Mouse (Mus musculus) heart, embryonic 11.5 days (tissue): ENCODE results near the gene Prdm4. TPM values are rescaled to one million over a fixed set of nuclear protein-coding genes. Genes with fewer than 3 reads are reported as not detected.

ENCODE experiments used
- ATAC-seq: fragments of 200-750 bp; cut with Nextera tagmentation; replicated peaks from 2 replicates; pipeline ENCODE4 v1.8.0; 2017; ENCODE audit warnings: moderate library complexity; ENCODE audit not compliant: insufficient number of reproducible peaks, low FRiP score, low TSS enrichment
- H3K27ac ChIP-seq: fragments of 300-500 bp; sonication (generic); 2 replicates; pipeline ENCODE4 v1.5.1; 2014; ENCODE audit warnings: mild to moderate bottlenecking, low read depth, low read length
- H3K27me3 ChIP-seq: fragments of 300-500 bp; sonication (generic); 2 replicates; pipeline ENCODE4 v1.6.1; 2014; ENCODE audit warnings: mild to moderate bottlenecking, low read length, mixed read lengths; ENCODE audit not compliant: control insufficient read depth, insufficient read depth
- H3K36me3 ChIP-seq: fragments of 300-500 bp; sonication (generic); 2 replicates; pipeline ENCODE4 v1.6.1; 2014; ENCODE audit warnings: mild to moderate bottlenecking, low read length, moderate library complexity, mixed read lengths; ENCODE audit not compliant: control insufficient read depth, insufficient read depth
- H3K4me1 ChIP-seq: fragments of 300-500 bp; sonication (generic); 2 replicates; pipeline ENCODE4 v1.6.1; 2014; ENCODE audit warnings: low read length; ENCODE audit not compliant: control insufficient read depth, insufficient read depth
- H3K4me2 ChIP-seq: fragments of 300-500 bp; sonication (generic); 2 replicates; pipeline ENCODE4 v1.6.1; 2014; ENCODE audit warnings: mild to moderate bottlenecking, moderate library complexity
- H3K4me3 ChIP-seq: fragments of 300-500 bp; sonication (generic); 2 replicates; pipeline ENCODE4 v1.5.1; 2014; ENCODE audit warnings: low read depth, low read length
- H3K9ac ChIP-seq: fragments of 300-500 bp; sonication (generic); 2 replicates; pipeline ENCODE4 v1.6.1; 2014; ENCODE audit warnings: mild to moderate bottlenecking, low read depth, low read length, moderate library complexity
- H3K9me3 ChIP-seq: fragments of 300-500 bp; sonication (generic); replicated peaks from 2 replicates; pipeline ENCODE4 v1.6.1; 2016; ENCODE audit warnings: low read length; ENCODE audit not compliant: control insufficient read depth
- WGBS: fragments of 180-500 bp; shearing (Covaris S2); extraction: QIAGEN DNeasy Blood & Tissue Kit; methylation state at CpG from one replicate; pipeline ENCODE4 v1.1.7; 2014; ENCODE audit not compliant: insufficient replicate concordance; 5-methylcytosine and 5-hydroxymethylcytosine counted together
- polyA plus RNA-seq: library from polyadenylated mRNA; unstranded; fragments of >200 nt; fragmentation: Nextera tagmentation; extraction: Ambion mirVana; gene quantifications from 2 replicates; pipeline ENCODE4 v1.2.1, GENCODE M21; 2014

Gene Prdm4
- polyA plus RNA-seq, 1 experiment from 2014 or later = 17.1 TPM

DNA sequence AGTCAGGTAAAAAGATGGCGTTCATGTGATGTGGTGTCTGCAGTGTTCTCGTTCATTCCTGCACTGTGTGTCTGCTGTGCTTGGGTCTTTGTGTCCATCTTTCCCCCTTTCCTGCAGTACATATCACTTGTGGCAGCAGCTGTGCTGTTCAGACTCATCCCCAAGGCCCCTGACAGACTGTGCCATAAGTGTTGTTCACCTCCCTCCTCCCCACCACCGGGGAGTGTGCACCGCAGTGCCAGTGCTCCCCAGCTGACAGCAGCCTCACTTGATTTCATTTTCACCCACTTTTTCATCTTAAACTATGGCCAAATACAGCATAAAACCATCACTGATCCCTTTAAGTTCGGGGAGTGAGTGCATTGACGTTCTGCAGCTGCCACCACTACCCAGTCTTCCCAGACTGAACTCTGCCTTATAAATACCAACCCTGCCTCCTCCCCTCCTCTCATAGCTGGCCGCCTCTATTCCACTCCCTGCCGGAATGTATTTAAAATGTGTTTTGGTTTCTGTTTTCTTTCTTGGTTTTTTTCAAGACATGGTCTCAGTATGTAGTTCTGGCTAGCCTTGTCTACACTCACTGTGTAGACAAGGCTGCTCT, 37.0 kb downstream of the Prdm4 start:
- no peaks in the 10 kb centered on the region for H3K4me1 ChIP-seq
- no peak for ATAC-seq
- peaks cover 30% of the 10 kb centered on the region for H3K36me3 ChIP-seq
- no peaks in the 10 kb centered on the region for H3K27me3 ChIP-seq
- H3K9ac ChIP-seq = no peak overlapping the region
- WGBS = 87% methylated on average over 8 of the region's 8 CpGs
- H3K27ac ChIP-seq = no peak overlapping the region
- no peak overlapping the region for H3K4me3 ChIP-seq
- H3K4me2 ChIP-seq = no peak overlapping the region
- no peaks in the 10 kb centered on the region for H3K9me3 ChIP-seq

- Histone ChIP-seq H3K27me3 (no peaks in the 10 kb centered on the region), H3K27ac (no peak overlapping the region), H3K9me3 (no peaks in the 10 kb centered on the region), H3K9ac (no peak overlapping the region), H3K4me3 (no peak overlapping the region), H3K4me2 (no peak overlapping the region), H3K4me1 (peaks cover 4% of the 10 kb centered on the region; the same call in 1 of the 2 replicates), H3K36me3 (peaks cover 20% of the 10 kb centered on the region)
- WGBS = 90% methylated on average over 5 of the region's 5 CpGs
- ATAC-seq = no peak
Observed at GRCm38 (mm10) chr10:85875812-85876211, 41.1 kb downstream of the Prdm4 start.

GRCm38 (mm10) chr10:85873861-85874544, 42.9 kb downstream of the Prdm4 start:
- no peaks in the 10 kb centered on the region for H3K27me3 ChIP-seq
- H3K4me2 ChIP-seq = no peak overlapping the region
- no peak overlapping the region for H3K27ac ChIP-seq
- H3K9ac ChIP-seq = no peak overlapping the region
- H3K4me3 ChIP-seq = no peak overlapping the region
- no peaks in the 10 kb centered on the region for H3K9me3 ChIP-seq
- peaks cover 14% of the 10 kb centered on the region for H3K36me3 ChIP-seq
- 89% methylated on average over 13 of the region's 13 CpGs for WGBS
- H3K4me1 ChIP-seq = peaks cover 4% of the 10 kb centered on the region; the same call in 1 of the 2 replicates
- ATAC-seq = no peak

GRCm38 (mm10) chr10:85872479-85872773, 44.5 kb downstream of the Prdm4 start:
- ATAC-seq = 0 out of 2 replicates have a peak, but pooled peaks have one; percentile 15

GRCm38 (mm10) chr10:85871698-85872478, 45.1 kb downstream of the Prdm4 start:
- no peaks in the 10 kb centered on the region for H3K9me3 ChIP-seq
- no peaks in the 10 kb centered on the region for H3K27me3 ChIP-seq
- H3K36me3 ChIP-seq = peaks cover 8% of the 10 kb centered on the region
- peak overlapping the region; percentile 72 for H3K4me3 ChIP-seq
- under 1% methylated on average over 55 of the region's 55 CpGs for WGBS
- H3K4me2 ChIP-seq = peak overlapping the region; percentile 80
- peak; percentile 91 for ATAC-seq
- H3K27ac ChIP-seq = peak overlapping the region; percentile 64; the same call in 1 of the 2 replicates
- H3K9ac ChIP-seq = peak overlapping the region; percentile 84
- H3K4me1 ChIP-seq = peaks cover 4% of the 10 kb centered on the region; the same call in 1 of the 2 replicates

More at GRCm38 (mm10) chr10:85872479-85872773, 44.5 kb downstream of the Prdm4 start:
- 1% methylated on average over 5 of the region's 5 CpGs for WGBS
- Histone ChIP-seq H3K27ac (no peak overlapping the region), H3K27me3 (no peaks in the 10 kb centered on the region), H3K4me1 (peaks cover 4% of the 10 kb centered on the region; the same call in 1 of the 2 replicates), H3K4me2 (peak overlapping the region; percentile 80), H3K9ac (peak overlapping the region; percentile 84), H3K9me3 (no peaks in the 10 kb centered on the region), H3K4me3 (peak overlapping the region; percentile 72), H3K36me3 (peaks cover 8% of the 10 kb centered on the region)

- no peak overlapping the region for H3K27ac ChIP-seq
- H3K4me2 ChIP-seq = no peak overlapping the region
- H3K4me3 ChIP-seq = no peak overlapping the region
- no peaks in the 10 kb centered on the region for H3K27me3 ChIP-seq
- H3K36me3 ChIP-seq = no peaks in the 10 kb centered on the region
- ATAC-seq = no peak
- H3K9ac ChIP-seq = no peak overlapping the region
- no peaks in the 10 kb centered on the region for H3K9me3 ChIP-seq
- no peaks in the 10 kb centered on the region for H3K4me1 ChIP-seq
- 64% methylated on average over 4 of the region's 4 CpGs for WGBS
Observed at GRCm38 (mm10) chr10:85846105-85846862, 70.7 kb downstream of the Prdm4 start.

Other genes with a start within 250 kb of the Prdm4 start
- gene Pwp1, start 87.6 kb downstream of the Prdm4 start, polyA plus RNA-seq = 55.1 and 57.7 TPM in 2 replicates
- not detected in 2 replicates for gene Ascl4, start 10.5 kb upstream of the Prdm4 start, polyA plus RNA-seq
- 113 and 127 TPM in 2 replicates for gene Rtcb, start 40.7 kb upstream of the Prdm4 start, polyA plus RNA-seq
- not detected in 2 replicates for gene Bpifc, start 94.8 kb upstream of the Prdm4 start, polyA plus RNA-seq
- gene Fbxo7, start 104.8 kb upstream of the Prdm4 start, polyA plus RNA-seq = 25.2 and 25.5 TPM in 2 replicates